Mouse (Mus musculus): ENCODE measurements around the gene Rsbn1. TPM values are rescaled to one million over a fixed set of nuclear protein-coding genes. Genes with fewer than 3 reads are reported as not detected.

The Rsbn1 gene
- polyA plus RNA-seq, 1 experiment from 2014 or later, result 24.6 TPM

DNA sequence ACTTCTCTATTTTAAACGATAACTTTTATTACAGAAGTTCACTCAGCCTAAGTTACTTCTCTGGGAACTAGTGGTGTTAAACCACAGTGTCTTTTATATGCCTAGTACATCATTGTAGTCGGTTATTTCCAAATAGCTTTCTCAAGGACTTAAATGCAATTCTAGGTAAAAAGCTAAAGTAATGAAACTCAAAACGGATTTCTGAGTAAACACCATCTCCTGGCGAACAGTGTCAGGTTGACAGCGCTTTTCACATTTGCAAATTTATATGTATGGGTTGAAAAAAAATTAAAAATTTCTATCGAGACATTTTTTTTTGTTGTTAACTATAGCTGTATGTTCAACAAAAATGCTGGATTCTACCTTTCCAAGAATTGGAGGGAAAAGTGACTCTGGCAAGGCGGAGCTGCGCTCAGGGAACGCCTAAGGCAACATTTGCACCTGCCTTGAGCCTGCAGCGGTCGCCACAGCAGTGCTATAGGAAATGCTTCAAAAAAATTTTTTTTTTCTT is 414 bp upstream of the Rsbn1 start:
- no peaks in the 10 kb centered on the region for H3K36me3 ChIP-seq
- ATAC-seq, result peak; percentile 17; the same call in 1 of the 2 replicates
- no peaks in the 10 kb centered on the region for H3K27me3 ChIP-seq
- peak overlapping the region; percentile 97 for H3K4me3 ChIP-seq (replicated peaks)
- peaks cover 21% of the 10 kb centered on the region for H3K4me1 ChIP-seq (replicated peaks)
- WGBS, result 6% methylated on average over 11 of the region's 11 CpGs
- H3K4me2 ChIP-seq (replicated peaks), result peak overlapping the region; percentile 80
- no peaks in the 10 kb centered on the region for H3K9me3 ChIP-seq
- peak overlapping the region; percentile 64 for H3K9ac ChIP-seq (replicated peaks)
- peak overlapping the region; percentile 95 for H3K27ac ChIP-seq

DNA sequence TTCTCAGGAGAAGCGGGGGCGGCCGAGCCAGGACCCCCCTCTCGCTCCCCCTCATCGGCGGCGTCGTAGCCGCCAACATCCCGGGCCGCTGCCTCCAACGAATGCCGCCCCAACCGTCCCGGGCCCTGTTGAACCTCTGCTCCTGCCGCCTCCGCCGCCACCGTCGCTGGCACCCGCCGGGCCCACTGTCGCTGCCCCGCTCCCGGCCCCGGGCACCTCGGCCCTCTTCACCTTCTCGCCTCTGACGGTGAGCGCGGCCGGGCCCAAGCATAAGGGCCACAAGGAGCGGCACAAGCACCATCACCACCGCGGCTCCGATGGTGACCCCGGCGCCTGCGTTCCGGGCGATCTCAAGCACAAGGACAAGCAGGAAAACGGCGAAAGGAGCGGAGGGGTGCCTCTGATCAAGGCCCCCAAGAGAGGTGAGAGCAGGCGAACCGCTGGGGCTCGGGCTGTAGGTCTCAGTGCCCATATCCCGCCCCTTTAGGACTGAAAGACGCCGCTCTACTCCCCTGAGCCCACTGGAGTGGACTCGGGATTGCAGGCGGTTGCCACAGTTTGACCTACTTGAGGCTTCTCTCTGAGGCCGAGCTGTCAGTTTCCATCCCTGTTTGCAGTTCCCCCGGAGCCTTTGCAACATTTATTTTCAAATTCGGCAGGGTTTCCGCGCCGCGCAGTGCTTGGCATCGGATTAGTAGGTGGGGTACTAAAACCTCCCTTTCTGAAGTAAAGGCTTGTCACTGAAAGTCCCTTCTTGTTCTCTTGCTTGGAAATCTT is 1.0 kb downstream of the Rsbn1 start:
- WGBS, result under 1% methylated on average over 56 of the region's 60 CpGs
- no peaks in the 10 kb centered on the region for H3K9me3 ChIP-seq
- peak; percentile 65 for ATAC-seq

DNA sequence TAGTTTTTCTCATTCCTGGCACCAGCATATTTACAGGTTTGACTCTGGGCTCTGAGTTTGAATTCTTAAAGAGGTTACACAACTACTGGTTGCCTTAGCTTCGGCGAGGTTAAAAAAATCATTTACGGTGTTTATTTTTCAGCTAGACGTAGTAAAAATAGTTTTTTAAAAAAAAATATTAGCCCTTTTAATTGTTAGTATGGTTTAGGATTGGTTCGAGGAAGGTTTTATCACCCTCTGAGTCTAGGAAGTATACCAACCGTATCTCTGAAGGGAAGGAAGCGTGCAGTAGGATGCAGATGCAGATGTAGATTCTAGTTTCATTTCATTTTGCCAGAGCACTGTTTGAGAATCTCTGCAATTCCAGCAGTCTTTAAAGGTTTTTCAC is 1.6 kb downstream of the Rsbn1 start:
- H3K36me3 ChIP-seq, result 0 out of 2 replicates have a peak, but pooled peaks cover 3% of the 10 kb centered on the region
- H3K9ac ChIP-seq (replicated peaks), result peak overlapping the region; percentile 96
- peak overlapping the region; percentile 97 for H3K4me3 ChIP-seq (replicated peaks)
- peaks cover 25% of the 10 kb centered on the region for H3K4me1 ChIP-seq (replicated peaks)
- H3K27ac ChIP-seq, result 0 out of 2 replicates have a peak overlapping the region, but pooled peaks have one; percentile 95
- no peaks in the 10 kb centered on the region for H3K27me3 ChIP-seq
- ATAC-seq, result no peak
- WGBS, result 8% methylated on average over 7 of the region's 7 CpGs
- no peaks in the 10 kb centered on the region for H3K9me3 ChIP-seq
- H3K4me2 ChIP-seq (replicated peaks), result peak overlapping the region; percentile 80

More for the DNA sequence above, 1.0 kb downstream of the Rsbn1 start:
- Histone ChIP-seq H3K27me3 (no peaks in the 10 kb centered on the region), H3K4me2 (replicated peaks) (peak overlapping the region; percentile 80), H3K9ac (replicated peaks) (peak overlapping the region; percentile 96), H3K36me3 (0 out of 2 replicates have a peak, but pooled peaks cover under 1% of the 10 kb centered on the region), H3K4me3 (replicated peaks) (peak overlapping the region; percentile 97), H3K4me1 (replicated peaks) (peaks cover 23% of the 10 kb centered on the region), H3K27ac (peak overlapping the region; percentile 95)

DNA sequence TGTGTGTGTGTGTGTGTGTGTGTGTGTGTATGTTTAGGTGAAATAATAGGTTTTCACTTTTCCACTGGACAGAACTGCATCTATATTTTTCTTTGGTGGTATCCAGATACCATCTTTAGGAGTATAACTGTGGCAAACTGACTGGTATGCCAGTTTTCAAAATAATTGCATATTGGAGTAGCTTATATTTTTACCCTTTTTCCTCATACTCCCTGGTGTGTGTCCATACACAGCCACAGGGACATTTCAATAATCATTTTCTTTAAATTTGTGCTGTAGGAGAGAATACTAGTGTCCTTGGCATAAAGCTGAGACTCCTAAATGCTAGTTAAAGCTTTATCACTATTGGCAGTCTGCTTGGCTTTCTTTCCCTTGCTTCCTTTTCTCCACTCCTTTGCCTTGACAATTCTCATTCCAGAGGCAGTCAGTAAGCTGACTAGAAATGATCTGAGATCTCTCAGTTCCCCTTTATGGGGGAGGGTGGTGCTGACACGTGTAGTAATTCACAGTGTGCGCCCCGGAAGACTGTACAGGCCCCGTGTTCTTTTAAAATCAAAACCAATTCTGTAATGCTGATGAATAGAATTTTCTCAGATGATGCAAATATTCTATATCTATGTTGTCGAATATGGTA is 2.4 kb downstream of the Rsbn1 start:
- 54% methylated on average over 5 of the region's 5 CpGs for WGBS
- 0 out of 2 replicates have a peak, but pooled peaks cover 3% of the 10 kb centered on the region for H3K36me3 ChIP-seq
- peak overlapping the region; percentile 97 for H3K4me3 ChIP-seq (replicated peaks)
- H3K4me1 ChIP-seq (replicated peaks), result peaks cover 25% of the 10 kb centered on the region
- peak overlapping the region; percentile 53 for H3K9ac ChIP-seq (replicated peaks)
- no peaks in the 10 kb centered on the region for H3K9me3 ChIP-seq
- no peak for ATAC-seq
- H3K27ac ChIP-seq, result no peak overlapping the region
- peak overlapping the region; percentile 80 for H3K4me2 ChIP-seq (replicated peaks)
- no peaks in the 10 kb centered on the region for H3K27me3 ChIP-seq

DNA sequence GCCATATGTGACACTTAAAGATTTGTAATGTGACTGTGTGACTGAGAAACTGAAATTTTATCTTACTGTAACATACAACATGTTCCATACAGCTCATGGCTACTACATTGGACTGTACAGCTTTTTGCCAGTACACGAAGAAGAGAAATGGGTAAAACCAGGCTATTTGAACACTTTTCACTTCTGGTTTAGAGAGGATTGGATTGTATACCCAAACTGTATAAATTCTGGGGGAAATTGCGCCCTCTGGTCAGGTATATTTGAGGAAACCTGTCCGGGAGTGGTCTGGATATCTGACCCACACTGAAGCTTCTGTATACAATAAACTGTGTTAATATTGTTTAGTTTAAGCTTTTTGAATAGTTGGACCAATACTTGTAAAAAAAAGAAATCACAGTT is 2.9 kb downstream of the Rsbn1 start:
- H3K9ac ChIP-seq (replicated peaks), result peak overlapping the region; percentile 53; the same call in 1 of the 2 replicates
- no peak overlapping the region for H3K27ac ChIP-seq
- H3K36me3 ChIP-seq, result 0 out of 2 replicates have a peak, but pooled peaks cover 3% of the 10 kb centered on the region
- H3K4me3 ChIP-seq (replicated peaks), result peak overlapping the region; percentile 97
- peak overlapping the region; percentile 80 for H3K4me2 ChIP-seq (replicated peaks)
- 74% methylated on average over 3 of the region's 3 CpGs for WGBS
- H3K9me3 ChIP-seq, result no peaks in the 10 kb centered on the region
- ATAC-seq, result no peak
- no peaks in the 10 kb centered on the region for H3K27me3 ChIP-seq
- peaks cover 28% of the 10 kb centered on the region for H3K4me1 ChIP-seq (replicated peaks)

DNA sequence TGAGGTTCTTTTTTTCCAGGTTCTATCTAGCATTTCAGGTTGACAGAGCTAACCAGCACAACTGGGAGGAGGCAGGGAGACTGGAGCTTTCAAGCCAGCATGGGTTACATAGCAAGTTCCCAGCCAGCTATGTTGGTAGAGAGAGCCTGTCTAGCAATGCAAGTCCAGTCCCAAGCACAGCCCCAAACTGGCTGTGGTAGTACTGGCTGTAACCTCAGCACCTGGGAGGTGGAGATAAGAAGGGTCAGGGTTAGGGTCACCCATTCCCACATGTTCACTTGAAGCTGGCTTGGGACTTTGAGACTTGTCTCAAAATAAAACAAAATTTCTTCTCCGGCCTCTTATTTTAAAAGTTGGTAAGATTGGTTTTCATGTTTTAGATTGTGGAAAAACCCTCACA is 6.2 kb downstream of the Rsbn1 start:
- Histone ChIP-seq H3K9ac (replicated peaks) (no peak overlapping the region), H3K4me3 (replicated peaks) (no peak overlapping the region), H3K4me1 (replicated peaks) (peaks cover 49% of the 10 kb centered on the region), H3K9me3 (no peaks in the 10 kb centered on the region), H3K36me3 (0 out of 2 replicates have a peak, but pooled peaks cover 3% of the 10 kb centered on the region), H3K4me2 (replicated peaks) (no peak overlapping the region), H3K27me3 (no peaks in the 10 kb centered on the region), H3K27ac (no peak overlapping the region)
- WGBS, result 91% methylated on average over 1 of the region's 1 CpGs
- ATAC-seq, result no peak

DNA sequence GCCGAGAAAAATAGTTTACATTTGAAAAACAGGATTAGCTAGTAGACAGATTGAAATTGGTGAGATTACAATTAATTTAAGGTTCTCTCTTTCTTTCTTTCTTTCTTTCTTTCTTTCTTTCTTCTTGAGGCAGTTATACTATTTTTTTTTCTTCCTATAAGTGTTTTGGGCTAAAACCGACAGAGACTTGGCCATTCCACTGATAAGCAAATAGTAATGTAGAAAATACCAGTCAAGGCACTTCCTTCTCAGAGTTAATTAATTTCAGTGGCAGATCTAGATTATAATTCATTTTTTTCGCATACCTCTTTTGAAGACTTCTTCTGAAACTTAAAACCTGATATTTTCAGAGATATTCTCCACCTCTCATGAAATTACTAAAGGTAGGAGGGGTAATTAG is 11.4 kb downstream of the Rsbn1 start:
- H3K27me3 ChIP-seq, result no peaks in the 10 kb centered on the region
- H3K9ac ChIP-seq (replicated peaks), result no peak overlapping the region
- ATAC-seq, result no peak
- no peak overlapping the region for H3K4me2 ChIP-seq (replicated peaks)
- H3K27ac ChIP-seq, result no peak overlapping the region
- no peaks in the 10 kb centered on the region for H3K9me3 ChIP-seq
- H3K4me1 ChIP-seq (replicated peaks), result peaks cover 30% of the 10 kb centered on the region
- H3K4me3 ChIP-seq (replicated peaks), result no peak overlapping the region
- 0 out of 2 replicates have a peak, but pooled peaks cover 4% of the 10 kb centered on the region for H3K36me3 ChIP-seq
- 54% methylated on average over 3 of the region's 3 CpGs for WGBS

DNA sequence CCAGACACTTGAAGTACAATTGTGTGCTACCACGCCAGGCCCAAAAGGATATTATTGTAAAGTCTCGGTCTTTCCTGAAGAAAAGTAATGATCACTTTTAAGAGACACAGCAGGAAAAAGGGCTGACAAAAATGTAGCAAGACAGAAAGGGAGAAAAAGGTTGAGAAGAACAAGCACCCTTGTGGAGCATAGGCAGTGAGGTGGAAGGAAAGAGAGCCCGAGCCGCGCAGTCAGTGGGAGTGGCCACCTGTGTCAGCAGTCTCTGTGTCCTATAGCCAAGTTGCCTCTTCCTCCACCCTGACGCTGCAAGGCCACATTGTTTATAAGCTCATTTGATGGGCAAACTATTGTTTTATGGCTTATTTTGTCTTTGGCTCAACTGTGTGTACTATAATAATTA is 13.6 kb downstream of the Rsbn1 start:
- WGBS, result 49% methylated on average over 6 of the region's 6 CpGs
- Histone ChIP-seq H3K4me1 (replicated peaks) (peaks cover 22% of the 10 kb centered on the region), H3K9me3 (no peaks in the 10 kb centered on the region), H3K27ac (no peak overlapping the region), H3K4me2 (replicated peaks) (no peak overlapping the region), H3K27me3 (no peaks in the 10 kb centered on the region), H3K9ac (replicated peaks) (no peak overlapping the region), H3K4me3 (replicated peaks) (no peak overlapping the region), H3K36me3 (peaks cover 17% of the 10 kb centered on the region)
- no peak for ATAC-seq

DNA sequence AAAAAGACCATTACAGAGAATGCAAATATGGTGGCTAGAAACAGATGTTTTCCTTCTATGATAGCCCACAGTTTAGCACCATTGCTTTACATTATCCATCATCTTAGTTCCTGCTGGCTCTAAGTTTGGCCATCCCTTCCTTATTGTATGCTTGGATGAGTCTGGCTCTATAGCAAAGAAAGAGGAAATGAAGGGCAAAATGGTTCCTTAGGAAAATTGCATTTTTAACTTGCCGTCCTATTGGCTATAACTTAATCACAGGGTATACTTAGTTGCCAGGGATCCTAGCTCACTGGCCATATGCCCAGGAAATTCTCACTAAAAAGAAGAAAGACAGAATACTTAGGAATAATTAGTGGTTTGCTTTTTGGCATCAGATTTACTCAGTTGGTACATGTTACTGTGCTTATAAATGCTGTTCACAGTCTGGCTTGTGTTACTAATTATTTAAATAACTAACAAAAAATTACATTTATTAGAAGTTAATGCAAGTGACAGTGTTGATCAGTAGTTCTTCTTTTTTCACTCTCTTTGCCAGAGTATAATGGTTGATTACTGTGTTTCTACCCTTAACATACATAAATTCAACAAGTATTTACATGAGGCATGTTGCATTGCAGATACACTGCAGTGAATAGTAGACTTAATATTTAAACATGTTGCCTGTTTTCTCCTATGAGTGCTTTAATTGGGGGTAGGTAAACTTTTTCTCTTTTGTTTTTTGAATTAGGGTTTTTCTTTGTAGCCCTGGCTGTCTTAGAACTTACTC is 31.1 kb downstream of the Rsbn1 start:
- Histone ChIP-seq H3K4me1 (replicated peaks) (no peaks in the 10 kb centered on the region), H3K27me3 (no peaks in the 10 kb centered on the region), H3K27ac (no peak overlapping the region), H3K4me3 (replicated peaks) (no peak overlapping the region), H3K9me3 (no peaks in the 10 kb centered on the region), H3K36me3 (0 out of 2 replicates have a peak, but pooled peaks cover 3% of the 10 kb centered on the region), H3K4me2 (replicated peaks) (no peak overlapping the region), H3K9ac (replicated peaks) (no peak overlapping the region)
- ATAC-seq, result no peak
- 93% methylated on average over 1 of the region's 1 CpGs for WGBS

DNA sequence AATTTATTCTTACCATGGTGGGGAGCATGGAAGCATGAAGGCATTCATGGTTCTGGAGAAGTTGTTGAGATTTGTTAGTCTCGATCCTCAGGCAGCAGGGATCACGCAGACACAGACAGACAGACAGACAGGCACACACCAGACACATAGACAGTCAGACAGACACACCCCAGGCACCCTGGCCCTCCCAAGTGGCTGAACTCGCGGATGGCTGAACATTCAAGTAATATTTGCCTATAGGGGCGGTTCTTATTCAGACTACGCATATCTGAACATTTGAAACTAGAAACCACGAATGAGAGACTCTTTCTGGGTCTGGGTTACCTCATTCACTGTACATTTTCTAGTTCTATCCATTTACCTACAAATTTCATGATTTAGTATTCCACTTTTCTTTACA is 34.7 kb downstream of the Rsbn1 start:
- no peak for ATAC-seq

DNA sequence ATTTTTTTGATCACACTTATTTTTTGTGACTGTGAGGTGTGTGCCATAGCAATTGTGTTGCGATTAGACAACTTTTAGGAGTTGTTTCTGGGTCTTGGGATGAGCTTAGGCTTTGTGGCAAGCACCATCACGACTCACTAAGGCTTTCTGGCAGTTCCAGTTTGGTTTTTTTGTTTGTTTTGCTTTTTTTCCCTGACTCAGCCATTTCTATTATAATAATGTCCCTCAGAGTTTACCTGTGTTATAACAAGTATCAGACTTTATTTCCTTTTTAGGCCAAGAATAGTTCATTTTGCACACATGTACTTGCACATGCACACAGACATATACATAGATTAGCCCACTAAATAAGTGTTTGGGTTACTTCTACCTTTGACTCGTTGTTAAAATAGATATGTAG is 46.7 kb downstream of the Rsbn1 start:
- 92% methylated on average over 3 of the region's 3 CpGs for WGBS
- no peak for ATAC-seq

More for the DNA sequence above, 34.7 kb downstream of the Rsbn1 start:
- Histone ChIP-seq H3K9ac (replicated peaks) (no peak overlapping the region), H3K36me3 (0 out of 2 replicates have a peak, but pooled peaks cover 3% of the 10 kb centered on the region), H3K9me3 (no peaks in the 10 kb centered on the region), H3K4me3 (replicated peaks) (no peak overlapping the region), H3K4me1 (replicated peaks) (no peaks in the 10 kb centered on the region), H3K27me3 (no peaks in the 10 kb centered on the region), H3K4me2 (replicated peaks) (no peak overlapping the region), H3K27ac (no peak overlapping the region)
- WGBS, result 93% methylated on average over 7 of the region's 7 CpGs

More for the DNA sequence above, 46.7 kb downstream of the Rsbn1 start:
- Histone ChIP-seq H3K27ac (no peak overlapping the region), H3K36me3 (peaks cover 24% of the 10 kb centered on the region), H3K4me2 (replicated peaks) (no peak overlapping the region), H3K4me1 (replicated peaks) (no peaks in the 10 kb centered on the region), H3K9ac (replicated peaks) (no peak overlapping the region), H3K9me3 (no peaks in the 10 kb centered on the region), H3K27me3 (no peaks in the 10 kb centered on the region), H3K4me3 (replicated peaks) (no peak overlapping the region)
